Comparison of ENCODE assay signal across 20 mouse cellular contexts in genomic region chr5:37427210-37427609, GRCm38 (mm10).
DNase-seq lines count a peak whose midpoint lies in the region; ATAC-seq and TF ChIP-seq lines count a peak whose summit lies in the region.
"Had no signal": no experiment of that assay in that cellular context is flagged by ENCODE, and none has a peak within 500 bp of the region (broad histone marks: within the 10 kb centered on the region; RNA-seq: fewer than 3 reads in every experiment).

No protein-coding gene starts in this region.

- no peak for DNase-seq in hindbrain, postnatal 0 days (ENCODE audit: low spot score)
- DNase-seq in midbrain, embryonic 11.5 days (ENCODE audit: low spot score, missing footprints), result peak; percentile 61
- DNase-seq in neural tube, embryonic 10.5 days (ENCODE audit: extremely low spot score, low spot score), result no peak
- peak; percentile 6 for DNase-seq in brain, embryonic 14.5 days (ENCODE audit: low read depth)
- no peak for DNase-seq in layer of hippocampus, postnatal 10 days (ENCODE audit: low spot score in 2 of 2)
- DNase-seq: adrenal gland, adult 2 months; adrenal gland, postnatal 10 days; adrenal gland, postnatal 25 days; cerebellum, adult 11-12 months; cerebellum, adult 2 months; cerebellum, adult 9-10 months; cerebellum, postnatal 10 days; cerebellum, postnatal 25 days had no signal

- no peaks in the 10 kb centered on the region; the same call in 1 of the 2 replicates for H3K36me3 ChIP-seq in hindbrain, embryonic 13.5 days
- H3K36me3 ChIP-seq in hindbrain, postnatal 0 days (ENCODE audit: insufficient read depth, low read length), result no peaks in the 10 kb centered on the region
- H3K36me3 ChIP-seq in midbrain, embryonic 11.5 days (ENCODE audit: control insufficient read depth, insufficient read depth, low read length), result no peaks in the 10 kb centered on the region
- peaks cover 8% of the 10 kb centered on the region; the same call in 1 of the 2 replicates for H3K36me3 ChIP-seq in midbrain, embryonic 13.5 days
- no peaks in the 10 kb centered on the region for H3K36me3 ChIP-seq in neural tube, embryonic 13.5 days
- H3K36me3 ChIP-seq: forebrain, embryonic 15.5 days had no signal

- no peak overlapping the region for H3K9ac ChIP-seq in hindbrain, embryonic 13.5 days
- no peak overlapping the region for H3K9ac ChIP-seq in hindbrain, postnatal 0 days (replicated peaks; ENCODE audit: low read length)
- H3K9ac ChIP-seq in midbrain, embryonic 11.5 days (ENCODE audit: low read length), result no peak overlapping the region
- no peak overlapping the region for H3K9ac ChIP-seq in midbrain, embryonic 13.5 days (replicated peaks)
- no peak overlapping the region for H3K9ac ChIP-seq in neural tube, embryonic 13.5 days
- H3K9ac ChIP-seq: embryonic facial prominence, embryonic 12.5 days; forebrain, embryonic 13.5 days; forebrain, embryonic 15.5 days had no signal

- 0 out of 2 replicates have a peak, but pooled peaks have one; percentile 43 for ATAC-seq in hindbrain, embryonic 13.5 days (ENCODE audit: low FRiP score)
- no peak for ATAC-seq in hindbrain, postnatal 0 days
- ATAC-seq in midbrain, embryonic 11.5 days (ENCODE audit: low FRiP score), result no peak
- ATAC-seq in midbrain, embryonic 13.5 days, result no peak
- ATAC-seq in neural tube, embryonic 13.5 days (ENCODE audit: low read depth), result 0 out of 2 replicates have a peak, but pooled peaks have one; percentile 16
- ATAC-seq: forebrain, embryonic 13.5 days; forebrain, embryonic 15.5 days had no signal

- H3K9me3 ChIP-seq in hindbrain, embryonic 13.5 days, result no peaks in the 10 kb centered on the region
- H3K9me3 ChIP-seq in hindbrain, postnatal 0 days (ENCODE audit: low read length), result no peaks in the 10 kb centered on the region
- H3K9me3 ChIP-seq in midbrain, embryonic 11.5 days (ENCODE audit: control insufficient read depth, low read length), result no peaks in the 10 kb centered on the region
- H3K9me3 ChIP-seq in midbrain, embryonic 13.5 days, result no peaks in the 10 kb centered on the region
- H3K9me3 ChIP-seq in neural tube, embryonic 13.5 days, result no peaks in the 10 kb centered on the region
- H3K9me3 ChIP-seq: embryonic facial prominence, embryonic 10.5 days; embryonic facial prominence, embryonic 12.5 days; forebrain, embryonic 13.5 days; forebrain, embryonic 15.5 days had no signal

- H3K4me3 ChIP-seq in hindbrain, embryonic 13.5 days, result no peak overlapping the region
- H3K4me3 ChIP-seq in hindbrain, postnatal 0 days (ENCODE audit: low read length), result no peak overlapping the region
- H3K4me3 ChIP-seq in midbrain, embryonic 11.5 days (ENCODE audit: low read depth, low read length), result no peak overlapping the region
- H3K4me3 ChIP-seq in midbrain, embryonic 13.5 days (replicated peaks), result no peak overlapping the region
- no peak overlapping the region for H3K4me3 ChIP-seq in neural tube, embryonic 13.5 days
- H3K4me3 ChIP-seq: embryonic facial prominence, embryonic 10.5 days; embryonic facial prominence, embryonic 12.5 days; forebrain, embryonic 13.5 days; forebrain, embryonic 15.5 days had no signal

- no peak overlapping the region for H3K4me2 ChIP-seq in hindbrain, embryonic 13.5 days
- no peak overlapping the region for H3K4me2 ChIP-seq in hindbrain, postnatal 0 days (ENCODE audit: low read depth, low read length)
- no peak overlapping the region for H3K4me2 ChIP-seq in midbrain, embryonic 11.5 days
- no peak overlapping the region for H3K4me2 ChIP-seq in midbrain, embryonic 13.5 days (replicated peaks)
- H3K4me2 ChIP-seq in neural tube, embryonic 13.5 days, result no peak overlapping the region
- H3K4me2 ChIP-seq: embryonic facial prominence, embryonic 12.5 days; forebrain, embryonic 13.5 days; forebrain, embryonic 15.5 days had no signal

- TF ChIP-seq CTCF in hindbrain, postnatal 0 days (IDR thresholded peaks at IDR 0.05; ENCODE audit: low read depth), result no peak
- no peak for TF ChIP-seq CTCF in brain, embryonic 14.5 days (IDR thresholded peaks at IDR 0.05; ENCODE audit: borderline replicate concordance, extremely low read depth, insufficient read depth, insufficient read length)

- TF ChIP-seq POLR2A in brain, embryonic 14.5 days (IDR thresholded peaks at IDR 0.05; ENCODE audit: borderline replicate concordance, extremely low read depth, insufficient read depth, insufficient read length, poor library complexity, severe bottlenecking), result no peak

- H3K4me1 ChIP-seq in hindbrain, embryonic 13.5 days (replicated peaks), result 0 out of 2 replicates have a peak, but pooled peaks cover 6% of the 10 kb centered on the region
- no peaks in the 10 kb centered on the region for H3K4me1 ChIP-seq in hindbrain, postnatal 0 days (ENCODE audit: insufficient read depth, low read length)
- H3K4me1 ChIP-seq in midbrain, embryonic 11.5 days (ENCODE audit: control insufficient read depth, insufficient read depth, low read length), result no peaks in the 10 kb centered on the region
- H3K4me1 ChIP-seq in midbrain, embryonic 13.5 days (replicated peaks), result no peaks in the 10 kb centered on the region
- peaks cover 9% of the 10 kb centered on the region; the same call in 1 of the 2 replicates for H3K4me1 ChIP-seq in neural tube, embryonic 13.5 days (replicated peaks)
- H3K4me1 ChIP-seq: embryonic facial prominence, embryonic 10.5 days; embryonic facial prominence, embryonic 12.5 days; forebrain, embryonic 13.5 days; forebrain, embryonic 15.5 days had no signal

- H3K27ac ChIP-seq in hindbrain, embryonic 13.5 days, result no peak overlapping the region
- H3K27ac ChIP-seq in hindbrain, postnatal 0 days, result no peak overlapping the region
- no peak overlapping the region for H3K27ac ChIP-seq in midbrain, embryonic 11.5 days (ENCODE audit: low read depth, low read length)
- no peak overlapping the region for H3K27ac ChIP-seq in midbrain, embryonic 13.5 days
- H3K27ac ChIP-seq in neural tube, embryonic 13.5 days (replicated peaks), result no peak overlapping the region
- H3K27ac ChIP-seq: embryonic facial prominence, embryonic 10.5 days; embryonic facial prominence, embryonic 12.5 days; forebrain, embryonic 13.5 days; forebrain, embryonic 15.5 days had no signal

- H3K27me3 ChIP-seq in hindbrain, embryonic 13.5 days, result no peaks in the 10 kb centered on the region
- H3K27me3 ChIP-seq in hindbrain, postnatal 0 days (ENCODE audit: insufficient read depth, low read length), result no peaks in the 10 kb centered on the region
- H3K27me3 ChIP-seq in midbrain, embryonic 11.5 days (ENCODE audit: control insufficient read depth, insufficient read depth, low read length), result no peaks in the 10 kb centered on the region
- no peaks in the 10 kb centered on the region for H3K27me3 ChIP-seq in midbrain, embryonic 13.5 days
- no peaks in the 10 kb centered on the region for H3K27me3 ChIP-seq in neural tube, embryonic 13.5 days
- H3K27me3 ChIP-seq: embryonic facial prominence, embryonic 12.5 days; forebrain, embryonic 13.5 days; forebrain, embryonic 15.5 days had no signal

Comparison
In these comparisons a context has a peak if more than half of its experiments do, and no peak if none do; other contexts are left out.
1. ATAC-seq: peak in hindbrain, embryonic 13.5 days (single experiment) and neural tube, embryonic 13.5 days (single experiment); none in hindbrain, postnatal 0 days (single experiment), midbrain, embryonic 11.5 days (single experiment) and midbrain, embryonic 13.5 days (single experiment).
2. DNase-seq: peak in midbrain, embryonic 11.5 days (single experiment) and brain, embryonic 14.5 days (single experiment); none in hindbrain, postnatal 0 days (single experiment), neural tube, embryonic 10.5 days (single experiment) and layer of hippocampus, postnatal 10 days (0 of 2).